Mouse (Mus musculus) heart, embryonic 10.5 days (tissue): ENCODE data around the gene Foxo3. TPM values are rescaled to one million over a fixed set of nuclear protein-coding genes. Genes with fewer than 3 reads are reported as not detected.
A peak's percentile ranks its signal among the peaks of the same experiment; 100 is the strongest.

Experiments used
- DNase-seq: peaks from one replicate; pipeline ENCODE4 v3.0.0-alpha.2; 2017; ENCODE audit warnings: low spot score
- H3K27ac ChIP-seq: fragments of 300-500 bp; sonication (generic); 2 replicates; pipeline ENCODE4 v1.5.1; 2016; ENCODE audit warnings: mild to moderate bottlenecking
- H3K27me3 ChIP-seq: fragments of 300-500 bp; sonication (generic); 2 replicates; pipeline ENCODE4 v1.6.1; 2016; ENCODE audit warnings: mild to moderate bottlenecking; ENCODE audit not compliant: poor library complexity, insufficient read depth, severe bottlenecking
- H3K36me3 ChIP-seq: fragments of 300-500 bp; sonication (generic); 2 replicates; pipeline ENCODE4 v1.6.1; 2016; ENCODE audit warnings: mild to moderate bottlenecking, moderate library complexity
- H3K4me1 ChIP-seq: fragments of 300-500 bp; sonication (generic); 2 replicates; pipeline ENCODE4 v1.6.1; 2016; ENCODE audit warnings: mild to moderate bottlenecking
- H3K4me3 ChIP-seq: fragments of 300-500 bp; sonication (generic); 2 replicates; pipeline ENCODE4 v1.5.1; 2016; ENCODE audit warnings: mild to moderate bottlenecking, moderate library complexity
- H3K9me3 ChIP-seq: fragments of 300-500 bp; sonication (generic); 2 replicates; pipeline ENCODE4 v1.6.1; 2016; ENCODE audit warnings: mild to moderate bottlenecking, moderate library complexity
- WGBS: fragments of 180-500 bp; shearing (Covaris S2); methylation state at CpG from one replicate; pipeline ENCODE4 v1.1.7; 2016; 5-methylcytosine and 5-hydroxymethylcytosine counted together
- polyA plus RNA-seq: library from polyadenylated mRNA; unstranded; fragments of >200 nt; fragmentation: Nextera tagmentation; extraction: Ambion mirVana; gene quantifications from 2 replicates; pipeline ENCODE4 v1.2.1, GENCODE M21; 2016

Foxo3 gene
- polyA plus RNA-seq, 1 experiment from 2014 or later, result 3.4 TPM

DNA sequence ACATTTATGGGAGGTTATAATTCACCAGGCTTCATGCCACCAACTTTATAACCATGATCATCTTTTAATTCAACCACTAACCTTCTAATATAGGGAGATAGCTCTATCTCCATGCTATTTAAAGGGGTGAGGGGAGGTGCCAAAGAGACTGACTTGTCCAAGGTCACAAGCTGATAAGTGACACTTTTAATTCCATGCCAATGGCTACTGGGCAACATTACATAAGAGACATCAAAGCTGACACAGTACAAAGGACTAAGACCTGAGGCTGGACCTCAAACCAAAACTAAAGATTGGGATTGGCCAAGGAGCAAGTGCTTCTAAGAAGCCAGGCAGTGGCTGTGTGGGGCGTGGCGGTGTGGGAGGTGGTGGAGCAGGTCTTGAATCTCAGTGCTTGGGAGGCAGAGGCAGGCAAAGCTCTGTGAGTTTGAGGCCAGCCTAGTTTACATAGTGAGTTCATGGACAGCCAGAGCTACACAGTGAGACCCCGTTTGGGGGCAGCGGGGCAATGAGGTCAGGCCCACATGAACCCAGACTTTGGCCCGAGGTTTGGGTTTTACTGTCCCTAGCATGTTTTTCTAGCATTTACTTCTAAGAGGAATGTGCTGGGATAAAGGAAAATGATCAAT is 46.0 kb downstream of the Foxo3 start:
- peaks cover 36% of the 10 kb centered on the region for H3K4me1 ChIP-seq
- DNase-seq, result no peak
- no peak overlapping the region for H3K27ac ChIP-seq
- H3K4me3 ChIP-seq, result no peak overlapping the region
- WGBS, result 91% methylated on average over 5 of the region's 5 CpGs
- H3K9me3 ChIP-seq, result no peaks in the 10 kb centered on the region
- H3K36me3 ChIP-seq, result peaks cover 5% of the 10 kb centered on the region; the same call in 1 of the 2 replicates
- H3K27me3 ChIP-seq, result no peaks in the 10 kb centered on the region

DNA sequence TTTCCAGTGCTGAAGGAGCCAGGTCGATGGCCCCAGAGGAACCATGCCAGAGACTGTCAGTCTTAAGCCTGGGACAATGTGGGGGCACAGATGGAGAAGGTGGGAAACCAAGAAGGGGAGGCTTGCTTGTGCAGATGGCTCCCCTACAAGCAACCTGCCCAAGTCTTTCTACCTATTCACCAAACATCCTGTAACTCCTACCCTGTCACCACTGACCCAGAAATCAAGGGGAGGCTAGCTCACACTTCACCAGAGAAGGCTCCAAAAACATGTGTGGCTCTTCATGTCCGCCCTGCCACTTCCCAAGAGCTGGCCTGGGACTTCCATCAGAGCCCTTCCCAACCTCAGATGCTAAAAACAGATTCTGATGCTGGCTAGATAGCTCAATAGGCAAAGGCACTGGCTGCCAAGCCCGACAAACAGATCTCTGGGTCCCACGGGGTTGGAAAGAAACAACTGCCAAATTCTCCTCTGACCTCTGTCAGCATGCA is 48.8 kb downstream of the Foxo3 start:
- 77% methylated on average over 4 of the region's 4 CpGs for WGBS
- no peak for DNase-seq
- Histone ChIP-seq H3K36me3 (peaks cover 5% of the 10 kb centered on the region; the same call in 1 of the 2 replicates), H3K4me3 (no peak overlapping the region), H3K9me3 (no peaks in the 10 kb centered on the region), H3K4me1 (peaks cover 38% of the 10 kb centered on the region), H3K27me3 (no peaks in the 10 kb centered on the region), H3K27ac (0 out of 2 replicates have a peak overlapping the region, but pooled peaks have one; percentile 19)

DNA sequence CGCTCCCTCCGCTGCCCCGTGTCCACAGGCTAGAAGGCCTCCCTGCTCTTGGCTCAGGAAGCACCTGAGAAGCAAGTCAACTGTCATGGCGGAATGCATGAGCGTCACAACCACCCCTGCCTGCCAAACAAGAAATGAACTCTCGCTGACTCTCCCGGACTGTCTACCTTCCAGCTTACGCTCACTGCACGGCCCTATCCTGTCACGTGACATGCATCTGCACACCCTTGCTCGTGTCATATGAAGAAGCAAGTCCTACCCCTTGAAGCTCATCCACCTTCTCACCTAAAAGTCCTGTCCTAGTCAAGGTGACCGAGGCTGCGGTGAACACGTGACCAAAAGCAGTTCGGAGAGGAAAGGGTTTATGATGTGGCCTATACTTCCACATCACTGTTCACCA is 50.4 kb downstream of the Foxo3 start:
- peaks cover 51% of the 10 kb centered on the region for H3K4me1 ChIP-seq
- H3K9me3 ChIP-seq, result no peaks in the 10 kb centered on the region
- peaks cover 5% of the 10 kb centered on the region; the same call in 1 of the 2 replicates for H3K36me3 ChIP-seq
- no peak overlapping the region for H3K4me3 ChIP-seq
- H3K27me3 ChIP-seq, result no peaks in the 10 kb centered on the region
- 91% methylated on average over 15 of the region's 15 CpGs for WGBS
- no peak overlapping the region for H3K27ac ChIP-seq
- DNase-seq, result no peak

DNA sequence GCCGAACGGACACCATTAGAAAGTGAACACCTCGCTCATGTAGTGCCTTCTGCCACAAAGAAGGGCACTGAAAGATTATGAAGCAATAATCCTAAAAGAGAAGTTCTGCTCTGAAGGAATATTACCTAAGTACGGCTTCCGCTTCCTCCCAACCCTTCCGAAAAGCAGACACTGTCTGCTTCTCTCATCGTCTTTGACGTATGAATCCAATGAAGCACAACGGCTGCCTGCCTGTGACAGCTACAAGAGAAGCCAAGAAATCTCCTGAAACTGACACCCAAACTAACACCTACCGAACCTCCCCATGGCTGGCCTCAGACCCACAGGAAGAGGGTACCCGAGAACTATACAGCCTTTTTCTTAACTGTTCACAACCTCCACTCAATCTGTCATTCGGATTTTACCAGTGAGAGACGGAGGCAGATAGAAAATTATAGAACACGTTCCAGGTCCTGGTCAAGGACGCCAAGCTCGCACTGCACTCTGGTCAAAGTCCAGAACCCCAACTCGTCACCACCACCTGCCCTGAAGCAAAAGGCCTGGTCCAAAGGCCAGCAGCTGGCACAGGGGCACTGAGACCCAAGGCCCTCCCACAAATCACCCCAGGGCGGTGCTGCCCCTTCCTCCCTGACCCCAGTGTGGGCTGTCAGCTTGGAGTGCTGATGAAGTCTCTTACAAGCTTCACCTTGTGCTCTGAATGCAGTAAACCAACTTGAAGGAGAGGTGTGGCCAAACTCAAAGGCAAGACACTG is 51.2 kb downstream of the Foxo3 start:
- Histone ChIP-seq H3K36me3 (peaks cover 5% of the 10 kb centered on the region; the same call in 1 of the 2 replicates), H3K4me3 (no peak overlapping the region), H3K4me1 (peaks cover 55% of the 10 kb centered on the region), H3K27ac (no peak overlapping the region), H3K9me3 (no peaks in the 10 kb centered on the region), H3K27me3 (no peaks in the 10 kb centered on the region)
- DNase-seq, result no peak
- WGBS, result 91% methylated on average over 18 of the region's 18 CpGs

DNA sequence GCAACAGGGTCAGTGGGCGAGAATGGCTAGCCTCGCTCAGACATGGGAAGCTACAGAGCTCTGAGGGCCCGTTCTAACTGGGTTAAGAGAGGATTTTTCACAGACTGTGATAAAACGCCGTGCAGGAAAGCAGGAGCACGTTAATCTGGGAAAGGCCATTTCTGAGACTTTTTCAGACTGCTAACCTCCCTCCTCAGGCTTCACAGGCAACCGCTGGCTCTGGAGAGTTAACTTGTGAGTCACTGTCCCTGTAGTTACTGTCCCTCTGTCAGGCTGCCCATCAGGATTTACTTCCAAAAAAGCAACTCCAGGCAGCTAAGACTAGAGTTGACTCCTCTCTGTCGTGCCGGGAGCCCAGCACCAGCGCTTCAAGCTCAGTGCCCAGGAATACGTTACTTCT is 54.6 kb downstream of the Foxo3 start:
- Histone ChIP-seq H3K27me3 (no peaks in the 10 kb centered on the region), H3K36me3 (peaks cover 5% of the 10 kb centered on the region; the same call in 1 of the 2 replicates), H3K27ac (no peak overlapping the region), H3K4me1 (peaks cover 52% of the 10 kb centered on the region), H3K9me3 (no peaks in the 10 kb centered on the region), H3K4me3 (no peak overlapping the region)
- 74% methylated on average over 11 of the region's 11 CpGs for WGBS
- no peak for DNase-seq

DNA sequence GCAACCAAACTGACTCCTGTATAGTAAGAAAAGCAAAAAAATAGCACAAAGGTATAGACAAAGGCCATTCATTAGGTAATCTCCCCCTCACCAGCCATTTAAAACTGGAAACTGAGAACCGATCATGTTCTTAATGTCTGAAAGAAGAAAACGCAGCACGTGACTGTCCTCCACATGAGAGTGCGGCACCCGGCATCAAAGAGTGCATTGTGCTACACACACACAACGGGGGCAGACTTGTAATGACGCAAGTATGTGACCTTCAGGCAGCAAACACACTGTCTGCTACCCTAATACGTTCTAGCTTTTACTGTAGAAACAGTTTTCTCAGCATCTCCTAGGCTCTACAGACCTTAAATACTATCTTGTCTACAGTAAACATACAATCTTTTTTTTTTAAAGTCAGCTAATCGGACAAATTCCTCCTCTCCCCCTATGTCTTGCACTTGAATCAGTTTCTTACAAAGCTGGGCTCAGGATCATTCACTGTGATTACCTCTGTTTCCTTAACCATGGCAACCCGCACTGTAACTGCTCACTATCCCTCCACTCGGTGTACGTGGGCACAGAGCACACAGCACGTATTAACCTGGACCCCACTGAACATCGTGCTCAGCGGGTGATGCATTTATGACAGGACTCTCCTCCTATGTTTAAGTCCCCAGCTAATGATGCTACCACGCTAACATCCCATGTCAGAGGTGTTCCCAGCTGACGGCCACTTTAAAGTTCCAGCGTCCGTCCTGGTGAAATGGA is 55.2 kb downstream of the Foxo3 start:
- no peak overlapping the region for H3K4me3 ChIP-seq
- no peaks in the 10 kb centered on the region for H3K9me3 ChIP-seq
- H3K27me3 ChIP-seq, result no peaks in the 10 kb centered on the region
- WGBS, result 79% methylated on average over 19 of the region's 19 CpGs
- peaks cover 56% of the 10 kb centered on the region for H3K4me1 ChIP-seq
- H3K36me3 ChIP-seq, result no peaks in the 10 kb centered on the region
- DNase-seq, result no peak
- H3K27ac ChIP-seq, result no peak overlapping the region

DNA sequence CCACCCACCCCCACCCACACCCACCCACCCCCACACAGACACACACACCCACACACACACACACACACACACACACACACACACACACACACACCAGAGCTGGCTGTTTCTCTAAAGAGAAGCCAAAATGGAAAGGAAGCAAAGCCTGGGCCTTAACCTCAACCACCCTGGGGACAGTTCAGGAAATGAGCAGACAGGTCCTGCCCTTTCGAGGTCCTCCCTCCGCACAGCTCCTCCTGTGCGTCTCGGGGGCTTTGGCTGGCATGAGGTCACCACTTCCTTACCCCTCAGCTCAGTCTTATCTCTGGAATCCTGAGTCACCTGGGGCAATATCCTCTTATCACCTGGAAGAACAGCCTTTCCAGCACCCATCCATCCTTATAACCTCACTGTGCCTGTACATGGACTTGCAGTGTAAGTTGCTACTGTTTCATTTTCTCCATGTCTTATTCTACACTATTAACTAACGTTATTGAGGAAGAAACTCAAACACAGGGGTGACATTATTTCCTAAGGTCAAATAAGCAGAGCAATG is 56.1 kb downstream of the Foxo3 start:
- H3K4me3 ChIP-seq, result no peak overlapping the region
- H3K9me3 ChIP-seq, result no peaks in the 10 kb centered on the region
- no peaks in the 10 kb centered on the region for H3K27me3 ChIP-seq
- H3K36me3 ChIP-seq, result no peaks in the 10 kb centered on the region
- H3K4me1 ChIP-seq, result peaks cover 49% of the 10 kb centered on the region
- no peak overlapping the region for H3K27ac ChIP-seq
- no peak for DNase-seq
- WGBS, result 43% methylated on average over 5 of the region's 5 CpGs

DNA sequence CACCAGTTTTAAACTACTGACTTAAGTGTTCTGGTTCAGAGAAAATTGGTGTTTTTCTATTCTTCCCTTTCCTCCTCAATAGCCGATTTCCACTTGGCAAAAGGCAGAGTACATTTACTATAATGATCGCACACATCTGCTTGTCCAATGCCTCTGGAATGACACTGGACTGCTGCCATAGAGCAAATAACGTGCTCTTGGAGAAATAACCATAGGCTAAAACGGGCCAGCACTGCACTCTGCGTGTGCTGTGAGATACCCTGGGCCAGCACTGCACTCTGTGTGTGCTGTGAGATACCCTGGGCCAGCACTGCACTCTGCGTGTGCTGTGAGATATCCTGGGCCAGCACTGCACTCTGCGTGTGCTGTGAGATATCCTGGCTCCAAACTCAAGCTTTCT is 65.1 kb downstream of the Foxo3 start:
- no peak for DNase-seq
- no peaks in the 10 kb centered on the region for H3K9me3 ChIP-seq
- 90% methylated on average over 7 of the region's 7 CpGs for WGBS
- H3K27me3 ChIP-seq, result no peaks in the 10 kb centered on the region
- peaks cover 8% of the 10 kb centered on the region; the same call in 1 of the 2 replicates for H3K36me3 ChIP-seq
- H3K4me1 ChIP-seq, result peaks cover 12% of the 10 kb centered on the region
- H3K27ac ChIP-seq, result no peak overlapping the region
- H3K4me3 ChIP-seq, result no peak overlapping the region

DNA sequence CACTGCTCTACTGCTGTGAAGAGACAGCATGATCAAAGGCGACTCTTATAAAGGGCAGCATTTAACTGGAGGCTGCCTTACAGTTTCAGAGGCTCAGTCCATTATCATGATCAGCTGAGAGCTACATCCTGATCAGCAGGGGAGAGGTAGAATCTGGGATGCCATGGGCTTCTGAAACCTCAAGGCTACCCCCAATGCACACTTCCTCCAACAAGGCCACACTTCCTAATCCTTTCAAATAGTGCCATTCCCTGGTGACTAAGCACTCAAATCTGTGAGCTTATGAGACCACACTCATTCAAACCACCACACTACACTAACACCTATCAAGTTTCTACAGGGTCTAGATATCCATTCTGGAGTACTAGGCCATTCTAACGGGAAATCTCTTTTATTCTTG is 65.9 kb downstream of the Foxo3 start:
- 78% methylated on average over 2 of the region's 2 CpGs for WGBS
- Histone ChIP-seq H3K4me1 (peaks cover 12% of the 10 kb centered on the region), H3K27me3 (no peaks in the 10 kb centered on the region), H3K9me3 (no peaks in the 10 kb centered on the region), H3K4me3 (no peak overlapping the region), H3K36me3 (peaks cover 8% of the 10 kb centered on the region; the same call in 1 of the 2 replicates), H3K27ac (no peak overlapping the region)
- no peak for DNase-seq

DNA sequence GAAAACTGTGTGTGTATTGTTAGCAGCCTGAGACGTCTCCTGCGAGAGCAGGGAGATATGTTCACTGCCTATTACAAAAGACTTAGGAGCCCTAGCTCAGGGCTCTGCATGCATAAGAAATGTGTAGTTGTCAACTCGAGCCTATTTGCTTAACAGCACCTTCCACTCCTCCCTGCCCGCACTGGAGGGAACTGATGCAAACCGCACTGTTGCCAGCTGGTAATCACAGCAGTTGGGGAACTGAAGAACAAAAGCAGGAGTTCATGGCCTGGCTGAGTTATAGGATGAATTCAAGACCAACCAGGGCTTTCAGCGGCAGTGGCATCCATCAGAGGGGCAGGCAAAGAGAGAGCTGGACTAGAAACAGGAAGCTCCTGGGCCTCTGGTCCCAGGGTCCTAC is 66.7 kb downstream of the Foxo3 start:
- Histone ChIP-seq H3K4me3 (no peak overlapping the region), H3K27ac (no peak overlapping the region), H3K9me3 (no peaks in the 10 kb centered on the region), H3K27me3 (no peaks in the 10 kb centered on the region), H3K4me1 (peaks cover 17% of the 10 kb centered on the region), H3K36me3 (peaks cover 8% of the 10 kb centered on the region; the same call in 1 of the 2 replicates)
- 78% methylated on average over 6 of the region's 6 CpGs for WGBS
- DNase-seq, result no peak

DNA sequence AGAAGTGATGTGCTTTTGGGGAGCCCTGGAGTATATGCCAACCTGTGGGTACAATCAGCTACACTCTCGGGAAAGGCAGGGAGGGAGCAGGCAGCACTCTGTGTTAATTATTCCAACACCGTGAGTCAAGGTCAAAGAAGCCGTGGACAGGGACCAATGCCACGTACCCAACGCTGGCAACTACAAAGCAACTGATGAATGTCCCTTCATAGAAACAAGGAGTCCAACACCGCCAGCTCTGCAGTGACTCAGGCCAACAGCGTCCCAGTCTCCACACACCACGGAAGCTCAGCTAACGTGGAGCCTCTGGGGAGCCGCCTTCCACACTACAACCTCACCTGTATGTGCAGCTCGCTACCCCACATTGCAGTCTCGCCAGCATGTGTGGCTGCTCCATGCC is 68.9 kb downstream of the Foxo3 start:
- H3K4me3 ChIP-seq, result no peak overlapping the region
- no peaks in the 10 kb centered on the region for H3K27me3 ChIP-seq
- no peak for DNase-seq
- H3K27ac ChIP-seq, result no peak overlapping the region
- H3K9me3 ChIP-seq, result no peaks in the 10 kb centered on the region
- H3K36me3 ChIP-seq, result 0 out of 2 replicates have a peak, but pooled peaks cover 8% of the 10 kb centered on the region
- 91% methylated on average over 12 of the region's 12 CpGs for WGBS
- H3K4me1 ChIP-seq, result peaks cover 32% of the 10 kb centered on the region

DNA sequence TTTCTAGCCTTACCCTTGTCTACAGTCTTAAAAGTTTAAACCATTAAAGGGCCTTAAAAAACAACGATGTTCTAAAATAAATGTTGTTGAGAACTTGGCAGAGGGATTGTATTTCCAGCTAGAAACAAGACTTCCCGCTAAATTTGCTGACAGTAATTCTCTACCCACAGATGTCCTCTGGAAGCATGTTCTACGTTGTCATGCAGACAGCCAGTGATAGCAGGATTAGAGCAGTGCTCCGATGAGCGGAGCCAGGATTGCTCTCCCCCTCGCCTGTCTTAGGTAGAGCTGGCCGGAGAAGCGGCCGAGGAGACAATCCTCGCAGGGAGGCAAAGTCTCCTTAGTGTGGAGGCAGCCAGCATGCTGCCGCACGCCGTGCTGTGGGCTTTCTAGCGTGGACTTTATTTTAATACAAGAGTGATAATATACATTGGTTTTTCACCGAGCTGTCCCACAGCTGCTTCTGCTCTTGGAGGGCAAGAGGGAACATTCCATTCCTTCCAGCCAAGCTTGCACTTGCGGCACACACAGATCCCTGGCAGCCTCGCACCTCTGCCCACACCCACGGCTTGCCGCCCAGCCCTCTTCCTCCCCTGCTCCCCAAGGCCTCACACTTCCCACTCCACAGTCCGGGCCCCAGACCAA is 71.7 kb downstream of the Foxo3 start:
- Histone ChIP-seq H3K27ac (no peak overlapping the region), H3K4me1 (peaks cover 46% of the 10 kb centered on the region), H3K27me3 (no peaks in the 10 kb centered on the region), H3K36me3 (0 out of 2 replicates have a peak, but pooled peaks cover 8% of the 10 kb centered on the region), H3K4me3 (no peak overlapping the region), H3K9me3 (no peaks in the 10 kb centered on the region)
- WGBS, result 72% methylated on average over 20 of the region's 20 CpGs
- DNase-seq, result no peak
